Mouse (Mus musculus): ENCODE data around the gene Taf10.
A peak's percentile ranks its signal among the peaks of the same experiment; 100 is the strongest.
"Not testable (repeated sequence)": the region's sequence is repeated elsewhere in the genome, so short reads cannot be mapped to it uniquely, and the experiment has no call there.

Taf10 gene

GRCm38 (mm10) chr7:105752716-105753115 lies 8.6 kb upstream of the Taf10 start:
- DNase-seq (ENCODE audit: low spot score): no peak

GRCm38 (mm10) chr7:105751491-105752433 lies 7.6 kb upstream of the Taf10 start, which contains the start of gene Tpp1:
Tpp1 (minus strand) TSS chr7:105752235.
- peak; percentile 92 for DNase-seq (ENCODE audit: low spot score)

GRCm38 (mm10) chr7:105747776-105748175 lies 3.6 kb upstream of the Taf10 start:
- DNase-seq (ENCODE audit: low spot score): no peak

- DNase-seq (ENCODE audit: low spot score): not testable (repeated sequence)
Observed at GRCm38 (mm10) chr7:105743246-105743925, 775 bp downstream of the Taf10 start.

GRCm38 (mm10) chr7:105742539-105743215 lies 1.5 kb downstream of the Taf10 start:
- DNase-seq (ENCODE audit: low spot score): not testable (repeated sequence)

- DNase-seq (ENCODE audit: low spot score): no peak
Observed at GRCm38 (mm10) chr7:105741978-105742377, 2.2 kb downstream of the Taf10 start.

DNA sequence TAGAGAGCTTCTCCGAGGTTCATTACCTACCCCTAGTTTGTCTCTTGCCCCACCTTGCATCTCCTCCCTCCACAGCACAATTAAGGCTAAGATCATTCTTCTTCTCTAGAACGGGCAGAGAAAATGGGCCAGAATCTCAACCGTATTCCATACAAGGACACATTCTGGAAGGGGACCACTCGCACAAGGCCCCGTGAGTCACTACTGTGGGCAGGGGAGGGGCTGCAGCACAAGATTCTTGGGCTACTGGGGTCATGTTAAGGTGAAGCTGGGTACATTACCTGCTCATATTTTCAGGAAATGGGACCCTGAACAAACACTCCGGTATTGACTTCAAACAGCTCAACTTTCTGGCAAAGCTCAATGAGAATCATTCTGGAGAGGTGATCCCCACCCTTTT lies 3.3 kb downstream of the Taf10 start:
- no peak for DNase-seq (ENCODE audit: low spot score)

DNA sequence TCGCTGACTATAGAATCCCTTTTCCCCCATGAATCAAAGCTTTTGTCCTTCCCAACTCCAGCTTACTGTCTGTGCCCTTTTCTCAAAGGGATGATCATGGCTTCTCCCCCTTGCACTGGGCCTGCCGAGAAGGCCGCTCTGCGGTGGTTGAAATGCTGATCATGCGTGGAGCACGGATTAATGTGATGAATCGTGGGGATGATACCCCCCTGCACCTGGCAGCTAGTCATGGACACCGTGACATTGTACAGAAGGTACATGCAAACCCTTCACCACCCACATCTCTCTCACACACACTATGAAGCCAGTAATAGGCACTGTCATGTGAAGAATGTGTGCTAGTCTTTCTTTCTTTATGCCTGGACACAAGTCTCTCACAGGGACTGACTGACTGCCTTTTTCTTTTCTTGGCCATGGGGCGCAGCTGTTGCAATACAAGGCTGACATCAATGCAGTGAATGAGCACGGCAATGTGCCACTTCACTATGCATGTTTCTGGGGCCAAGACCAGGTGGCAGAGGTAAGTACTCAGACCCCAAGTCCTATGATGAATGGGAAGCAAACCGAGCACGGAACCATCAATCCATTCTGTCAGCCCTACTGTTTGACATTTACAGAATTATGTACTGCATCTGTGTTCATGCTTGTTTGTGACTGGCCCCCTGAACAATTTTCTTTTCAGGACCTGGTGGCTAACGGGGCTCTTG lies 3.9 kb downstream of the Taf10 start:
- no peak for DNase-seq (ENCODE audit: low spot score)

- DNase-seq (ENCODE audit: low spot score): peak; percentile 76
Observed at GRCm38 (mm10) chr7:105738948-105739347, 5.2 kb downstream of the Taf10 start.

DNA sequence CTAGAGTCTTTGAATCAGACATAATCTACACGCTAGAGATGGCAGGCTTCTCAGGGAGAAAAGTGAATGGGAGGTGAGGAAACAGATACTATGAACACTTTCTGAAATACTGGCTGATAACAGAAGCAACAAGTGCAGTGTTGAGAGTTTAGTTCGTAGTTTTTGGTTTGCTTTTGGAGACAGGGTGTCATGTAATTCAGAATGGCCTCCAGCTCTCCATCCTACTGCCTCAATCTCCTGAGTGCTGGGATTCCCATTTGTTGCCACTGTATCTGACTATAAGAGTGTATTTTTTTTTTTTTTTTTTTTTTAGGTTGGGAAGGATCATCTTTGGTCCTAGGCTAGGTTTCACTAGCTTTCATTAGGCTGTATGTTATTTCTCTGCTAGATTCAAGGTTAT lies 5.9 kb downstream of the Taf10 start:
- no peak for DNase-seq (ENCODE audit: low spot score)

DNA sequence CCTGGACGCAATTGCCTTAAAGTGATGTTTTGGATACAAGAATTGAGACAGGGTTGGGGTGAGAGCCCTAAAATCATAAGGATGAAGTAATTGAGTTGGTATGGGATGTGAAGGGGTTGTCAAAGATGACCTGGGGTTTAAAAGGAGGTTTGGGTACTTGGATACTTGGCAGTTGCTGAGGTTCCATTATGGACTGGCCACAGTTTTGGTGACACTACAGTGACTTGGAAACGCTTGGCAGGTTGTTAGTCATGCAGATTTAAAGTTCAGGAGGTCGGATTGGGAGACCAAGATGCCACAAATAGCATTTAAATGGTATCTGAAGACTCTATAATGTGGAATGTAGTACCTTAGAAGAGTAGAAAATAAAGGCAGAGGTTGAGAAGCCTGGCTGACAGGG lies 6.5 kb downstream of the Taf10 start:
- DNase-seq (ENCODE audit: low spot score): no peak

DNA sequence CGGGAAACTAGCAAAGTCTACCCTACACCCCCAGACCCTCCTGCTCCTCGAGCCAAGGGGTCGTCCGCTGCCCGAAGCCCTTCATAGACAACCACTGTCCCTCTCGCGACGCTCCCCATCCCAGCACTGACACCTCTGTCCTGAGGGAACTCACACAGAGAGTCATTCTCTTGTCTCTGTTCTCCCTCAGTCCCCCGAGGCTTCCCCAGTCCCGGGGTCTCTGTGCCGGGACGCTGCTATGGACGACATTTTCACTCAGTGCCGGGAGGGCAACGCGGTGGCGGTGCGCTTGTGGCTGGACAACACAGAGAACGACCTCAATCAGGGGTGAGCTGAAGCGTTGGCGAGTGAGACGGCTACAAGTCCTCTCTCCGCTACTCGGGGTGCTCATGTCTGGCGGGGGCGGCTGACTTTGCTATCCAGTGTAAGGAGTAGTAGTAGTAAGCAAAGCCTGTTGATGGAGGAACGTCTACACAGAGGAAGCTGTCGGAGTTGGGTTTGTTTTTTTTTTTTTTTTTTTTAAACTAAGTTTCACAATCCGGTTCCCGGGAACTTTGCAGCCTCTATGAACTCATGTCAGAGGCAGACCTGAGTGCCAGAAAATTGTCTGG lies 7.1 kb downstream of the Taf10 start, which contains the start of gene Rrp8:
TSS of gene Rrp8 (minus strand) at position 475 of the 611 bp plus-strand sequence.
- DNase-seq (ENCODE audit: low spot score): peak; percentile 54

DNA sequence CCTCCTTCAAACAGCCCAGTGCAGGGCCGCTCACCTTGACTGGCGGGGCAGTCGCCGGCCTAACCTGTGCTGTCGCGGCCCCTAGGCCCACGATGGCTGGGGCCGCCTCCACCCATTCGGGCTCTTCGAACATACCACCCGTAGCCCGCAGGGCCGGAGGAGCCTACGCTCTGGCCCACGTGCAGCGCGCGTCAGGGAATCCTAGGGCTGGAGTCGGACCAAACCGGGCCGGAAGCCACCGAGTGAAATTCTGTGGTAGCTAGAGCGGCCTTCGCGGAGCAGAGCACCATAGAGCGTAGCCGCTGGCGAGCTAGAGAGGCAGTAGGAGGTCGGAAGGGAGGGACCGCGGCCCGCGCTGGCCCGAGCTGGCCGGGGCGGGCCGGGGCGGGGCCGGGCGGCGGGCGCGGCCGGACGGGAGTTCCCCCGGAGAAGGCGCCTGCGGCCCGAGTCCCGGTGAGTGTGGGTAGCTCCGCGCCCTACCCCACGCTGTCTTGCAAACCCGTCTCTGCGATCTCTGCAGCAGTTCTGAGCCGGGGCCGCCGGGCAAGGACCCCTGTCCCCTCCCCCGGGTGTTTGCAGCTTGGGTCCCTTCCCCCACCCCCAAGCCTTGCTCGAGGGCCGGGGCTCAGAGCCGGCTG lies 7.8 kb downstream of the Taf10 start, which contains the start of gene Ilk:
TSS of gene Ilk (plus strand) at position 329 of the 638 bp plus-strand sequence.
- DNase-seq (ENCODE audit: low spot score): peak; percentile 90

- DNase-seq (ENCODE audit: low spot score): not testable (repeated sequence)
Observed at GRCm38 (mm10) chr7:105735464-105735863, 8.7 kb downstream of the Taf10 start.

DNA sequence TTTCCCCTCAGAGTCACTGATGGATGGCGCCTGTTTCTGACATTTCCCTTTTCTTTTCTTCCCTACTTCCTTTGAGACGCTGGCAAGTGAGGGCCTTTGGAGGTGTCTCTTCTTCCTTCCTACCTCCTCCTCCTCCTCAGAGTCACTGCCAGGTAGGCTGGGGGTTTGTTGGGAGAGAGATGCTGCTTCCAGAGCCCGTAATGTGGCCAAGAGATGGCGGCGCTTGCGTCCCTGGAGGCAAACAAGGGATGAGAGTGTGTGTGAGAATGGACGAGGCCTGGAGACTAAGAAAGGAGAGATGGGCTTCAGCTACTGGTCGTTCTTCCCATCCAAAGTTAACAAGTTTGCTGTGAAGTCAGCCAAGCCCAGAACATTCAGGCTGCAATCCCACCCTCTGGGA lies 9.3 kb downstream of the Taf10 start:
- DNase-seq (ENCODE audit: low spot score): no peak

DNA sequence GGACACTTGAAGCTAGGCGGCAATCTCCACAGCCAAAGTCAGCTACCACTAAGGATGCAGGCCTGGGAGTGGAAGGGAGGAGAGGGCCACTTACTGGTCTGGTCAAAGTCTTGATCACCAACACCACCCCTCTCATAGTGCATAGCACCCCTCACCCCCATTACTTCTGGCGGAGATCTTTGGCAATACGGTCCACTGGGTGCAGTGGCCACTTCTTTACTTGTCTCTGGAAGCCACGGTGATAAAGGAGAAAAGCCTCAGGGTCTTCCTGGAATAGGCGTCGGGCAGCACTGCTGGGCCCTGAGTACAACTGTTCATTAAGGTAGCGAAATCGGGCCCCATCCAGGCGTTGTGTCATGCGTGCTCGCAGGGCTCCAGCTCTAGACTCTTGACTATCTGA lies 10.3 kb downstream of the Taf10 start:
- no peak for DNase-seq (ENCODE audit: low spot score)

DNA sequence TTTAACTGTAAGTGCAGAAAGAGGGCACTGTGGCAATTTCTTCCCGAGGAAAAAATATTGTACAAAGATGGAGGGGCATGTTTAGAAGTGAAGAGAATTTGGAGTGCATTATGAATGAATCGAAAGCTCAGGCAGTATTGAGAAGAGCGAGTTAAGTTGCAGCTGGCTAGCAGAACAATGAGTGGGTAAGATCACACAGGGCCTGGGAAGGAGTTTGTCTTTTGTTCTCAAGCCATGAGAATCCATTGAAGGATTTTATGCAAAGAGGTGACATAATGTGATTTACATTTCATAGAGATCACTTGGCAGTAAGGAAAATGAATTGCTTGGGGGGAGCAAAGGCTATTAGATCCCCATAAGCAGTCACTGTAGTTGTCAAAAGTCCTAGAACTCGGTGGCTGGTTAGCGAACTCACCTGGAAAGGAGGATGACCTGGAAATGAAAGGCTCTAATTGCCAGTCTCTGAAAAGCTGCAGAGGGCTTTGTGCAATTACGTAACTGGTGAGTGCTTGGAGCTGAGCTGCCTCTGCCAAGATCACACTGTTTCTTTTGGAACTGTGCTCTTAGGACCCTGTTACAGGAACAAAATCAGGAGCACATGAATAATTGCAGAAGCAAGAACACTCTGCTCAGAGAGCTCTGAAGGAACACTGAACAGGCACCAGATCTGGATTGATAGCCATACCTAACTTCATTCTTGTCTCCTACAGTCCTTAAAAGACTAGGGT lies 15.3 kb downstream of the Taf10 start:
- DNase-seq (ENCODE audit: low spot score): no peak

DNA sequence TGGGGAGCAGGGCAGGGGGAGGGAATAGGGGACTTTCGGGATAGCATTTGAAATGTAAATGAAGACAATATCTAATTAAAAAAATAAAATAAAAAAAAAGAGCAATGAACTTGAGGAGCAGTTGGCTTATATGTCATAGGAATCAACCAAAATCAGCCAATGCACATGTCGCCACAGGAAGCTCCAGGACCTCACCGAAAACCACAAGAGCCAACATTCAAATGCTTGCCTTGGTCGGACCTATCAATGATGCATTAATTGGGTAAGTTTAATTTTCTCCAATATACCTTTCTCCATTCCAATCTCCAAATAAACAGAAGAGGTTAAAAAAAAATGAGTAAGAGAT lies 17.2 kb downstream of the Taf10 start:
- DNase-seq (ENCODE audit: low spot score): no peak

DNA sequence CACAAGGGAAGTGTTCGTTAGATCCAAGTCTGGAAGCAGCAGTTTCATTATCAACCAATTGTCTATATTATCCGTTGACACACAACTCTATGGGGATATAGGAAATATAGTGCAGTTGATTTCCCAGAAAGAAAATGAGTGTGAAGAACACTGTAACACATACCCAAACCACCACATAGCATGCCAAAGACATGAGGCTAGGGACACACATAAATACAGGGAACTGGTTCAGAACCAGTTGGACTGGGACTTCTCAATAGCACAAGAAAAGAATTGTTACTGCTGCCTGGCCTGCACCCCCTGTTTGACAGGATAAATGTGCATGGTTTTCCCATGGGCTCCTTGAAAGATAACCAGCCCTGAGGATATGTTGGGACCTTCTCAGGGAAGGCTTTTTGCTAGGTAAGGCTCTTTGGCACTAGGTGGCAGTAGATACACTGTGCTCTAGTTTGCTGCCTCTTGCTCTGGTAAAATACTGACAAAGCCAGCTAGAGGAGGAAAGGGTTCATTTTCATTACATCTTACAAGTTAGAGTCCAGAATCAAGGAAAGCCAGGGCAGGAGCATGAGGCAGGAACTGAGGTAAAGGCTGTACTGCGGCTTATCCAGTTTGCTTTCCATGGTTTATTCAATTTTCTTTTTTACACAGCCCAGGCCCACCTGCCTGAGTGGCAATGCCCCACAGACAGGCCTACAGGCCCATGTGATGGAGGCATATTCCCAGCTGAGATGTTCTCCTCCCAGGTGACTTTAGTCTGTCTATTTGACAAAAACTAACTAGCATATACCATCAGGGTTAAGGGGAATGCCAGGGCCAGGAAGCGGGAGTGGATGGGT lies 17.8 kb downstream of the Taf10 start:
- no peak for DNase-seq (ENCODE audit: low spot score)
